Mouse (Mus musculus) intestine, postnatal 0 days (tissue): ENCODE data around the gene Aoc1. TPM values are rescaled to one million over a fixed set of nuclear protein-coding genes. Genes with fewer than 3 reads are reported as not detected.

Experiments
- ATAC-seq: fragments of 200-750 bp; cut with Nextera tagmentation; 2 replicates; pipeline ENCODE4 v1.8.0; 2017; ENCODE audit warnings: mild to moderate bottlenecking, moderate TSS enrichment, moderate library complexity
- H3K27ac ChIP-seq: fragments of 300-500 bp; sonication (generic); 2 replicates; pipeline ENCODE4 v1.5.1; 2014; ENCODE audit warnings: mild to moderate bottlenecking, low read depth, low read length, moderate library complexity
- H3K27me3 ChIP-seq: fragments of 300-500 bp; sonication (generic); replicated peaks from 2 replicates; pipeline ENCODE4 v1.6.1; 2014; ENCODE audit warnings: low read length, mixed read lengths; ENCODE audit not compliant: control insufficient read depth, insufficient read depth
- H3K36me3 ChIP-seq: fragments of 300-500 bp; sonication (generic); 2 replicates; pipeline ENCODE4 v1.6.1; 2014; ENCODE audit warnings: mild to moderate bottlenecking, moderate library complexity; ENCODE audit not compliant: control insufficient read depth, insufficient read depth
- H3K4me1 ChIP-seq: fragments of 300-500 bp; sonication (generic); replicated peaks from 2 replicates; pipeline ENCODE4 v1.6.1; 2014; ENCODE audit warnings: antibody characterized with exemption, low read length, mixed read lengths; ENCODE audit not compliant: control insufficient read depth, insufficient read depth
- H3K4me2 ChIP-seq: fragments of 300-500 bp; sonication (generic); replicated peaks from 2 replicates; pipeline ENCODE4 v1.6.1; 2014; ENCODE audit warnings: low read depth, mild to moderate bottlenecking, moderate library complexity
- H3K4me3 ChIP-seq: fragments of 300-500 bp; sonication (generic); 2 replicates; pipeline ENCODE4 v1.5.1; 2014; ENCODE audit warnings: low read depth, low read length
- H3K9ac ChIP-seq: fragments of 300-500 bp; sonication (generic); 2 replicates; pipeline ENCODE4 v1.6.1; 2014; ENCODE audit warnings: mild to moderate bottlenecking, low read depth, low read length
- H3K9me3 ChIP-seq: fragments of 300-500 bp; sonication (generic); 2 replicates; pipeline ENCODE4 v1.6.1; 2016; ENCODE audit warnings: mixed run types; ENCODE audit not compliant: control insufficient read depth
- CTCF ChIP-seq: sonication (generic); IDR thresholded peaks from 2 replicates; pipeline ENCODE4 v1.5.1; 2016; ENCODE audit warnings: low read depth, mild to moderate bottlenecking, control low read depth, antibody characterized with exemption, moderate library complexity
- WGBS: fragments of 180-500 bp; shearing (Covaris S2); extraction: QIAGEN DNeasy Blood & Tissue Kit; methylation state at CpG from one replicate; pipeline ENCODE4 v1.1.7; 2014; 5-methylcytosine and 5-hydroxymethylcytosine counted together
- polyA plus RNA-seq: library from polyadenylated mRNA; unstranded; fragments of >200 nt; fragmentation: Nextera tagmentation; extraction: Ambion mirVana; gene quantifications from 2 replicates; pipeline ENCODE4 v1.2.1, GENCODE M21; 2015

Gene Aoc1
- polyA plus RNA-seq, 1 experiment from 2014 or later: 101 TPM

- ATAC-seq: no peak
- no peaks in the 10 kb centered on the region for H3K27me3 ChIP-seq
- H3K36me3 ChIP-seq: peaks cover 57% of the 10 kb centered on the region
- no peak for TF ChIP-seq CTCF
- H3K9me3 ChIP-seq: no peaks in the 10 kb centered on the region
- H3K4me3 ChIP-seq: no peak overlapping the region
- no peak overlapping the region for H3K4me2 ChIP-seq
- H3K4me1 ChIP-seq: no peaks in the 10 kb centered on the region
- H3K27ac ChIP-seq: no peak overlapping the region
- 95% methylated on average over 4 of the region's 4 CpGs for WGBS
- H3K9ac ChIP-seq: no peak overlapping the region
Measured at GRCm38 (mm10) chr6:48833515-48833914, 39.2 kb upstream of the Aoc1 start.

GRCm38 (mm10) chr6:48835241-48835640 lies 37.5 kb upstream of the Aoc1 start:
- 0 out of 2 replicates have a peak, but pooled peaks cover 3% of the 10 kb centered on the region for H3K4me1 ChIP-seq
- no peak overlapping the region for H3K4me2 ChIP-seq
- TF ChIP-seq CTCF: no peak
- no peaks in the 10 kb centered on the region for H3K27me3 ChIP-seq
- H3K4me3 ChIP-seq: no peak overlapping the region
- H3K9ac ChIP-seq: no peak overlapping the region
- H3K27ac ChIP-seq: no peak overlapping the region
- no peak for ATAC-seq
- WGBS: 87% methylated on average over 5 of the region's 5 CpGs
- H3K9me3 ChIP-seq: no peaks in the 10 kb centered on the region
- peaks cover 57% of the 10 kb centered on the region for H3K36me3 ChIP-seq

- H3K9ac ChIP-seq: no peak overlapping the region
- no peaks in the 10 kb centered on the region for H3K27me3 ChIP-seq
- H3K4me2 ChIP-seq: no peak overlapping the region
- 89% methylated on average over 5 of the region's 5 CpGs for WGBS
- H3K27ac ChIP-seq: no peak overlapping the region
- TF ChIP-seq CTCF: no peak
- peaks cover 57% of the 10 kb centered on the region for H3K36me3 ChIP-seq
- H3K4me3 ChIP-seq: no peak overlapping the region
- H3K4me1 ChIP-seq: 0 out of 2 replicates have a peak, but pooled peaks cover 3% of the 10 kb centered on the region
- no peaks in the 10 kb centered on the region for H3K9me3 ChIP-seq
- no peak for ATAC-seq
Measured at GRCm38 (mm10) chr6:48836146-48836545, 36.5 kb upstream of the Aoc1 start.

- ATAC-seq: no peak
- Histone ChIP-seq H3K4me1 (0 out of 2 replicates have a peak, but pooled peaks cover 3% of the 10 kb centered on the region), H3K4me2 (no peak overlapping the region), H3K4me3 (no peak overlapping the region), H3K27ac (no peak overlapping the region), H3K9me3 (no peaks in the 10 kb centered on the region), H3K9ac (no peak overlapping the region), H3K36me3 (peaks cover 57% of the 10 kb centered on the region), H3K27me3 (no peaks in the 10 kb centered on the region)
- 80% methylated on average over 7 of the region's 7 CpGs for WGBS
- no peak for TF ChIP-seq CTCF
Measured at GRCm38 (mm10) chr6:48837516-48837915, 35.2 kb upstream of the Aoc1 start.

GRCm38 (mm10) chr6:48838321-48839080 lies 34.2 kb upstream of the Aoc1 start:
- H3K27me3 ChIP-seq: no peaks in the 10 kb centered on the region
- no peaks in the 10 kb centered on the region for H3K9me3 ChIP-seq
- H3K9ac ChIP-seq: no peak overlapping the region
- peak overlapping the region; percentile 69 for H3K4me2 ChIP-seq
- no peak overlapping the region for H3K27ac ChIP-seq
- no peak for ATAC-seq
- H3K36me3 ChIP-seq: peaks cover 49% of the 10 kb centered on the region
- H3K4me3 ChIP-seq: 0 out of 2 replicates have a peak overlapping the region, but pooled peaks have one; percentile 46
- 66% methylated on average over 6 of the region's 6 CpGs for WGBS
- no peak for TF ChIP-seq CTCF
- 0 out of 2 replicates have a peak, but pooled peaks cover 3% of the 10 kb centered on the region for H3K4me1 ChIP-seq

GRCm38 (mm10) chr6:48840371-48840969 lies 32.2 kb upstream of the Aoc1 start, which contains the start of gene Tmem176a:
Tmem176a (plus strand) TSS chr6:48840919.
- peaks cover 46% of the 10 kb centered on the region for H3K36me3 ChIP-seq

More at GRCm38 (mm10) chr6:48840371-48840969, 32.2 kb upstream of the Aoc1 start, which contains the start of gene Tmem176a:
- H3K4me2 ChIP-seq: peak within 1 kb of the TSS; percentile 69
- H3K9ac ChIP-seq: peak within 1 kb of the TSS; percentile 52
- H3K27ac ChIP-seq: peak within 1 kb of the TSS; percentile 81
- 3% methylated on average over 7 of the region's 7 CpGs for WGBS
- H3K27me3 ChIP-seq: no peaks in the 10 kb centered on the region
- H3K4me3 ChIP-seq: peak within 1 kb of the TSS; percentile 46
- 0 out of 2 replicates have a peak, but pooled peaks cover 3% of the 10 kb centered on the region for H3K4me1 ChIP-seq
- TF ChIP-seq CTCF: no peak
- H3K9me3 ChIP-seq: no peaks in the 10 kb centered on the region
- peak; percentile 39 for ATAC-seq
